Mouse (Mus musculus): ENCODE measurements around the gene Ssx9. TPM values are rescaled to one million over a fixed set of nuclear protein-coding genes. Genes with fewer than 3 reads are reported as not detected.
"Not testable (repeated sequence)": the region's sequence is repeated elsewhere in the genome, so short reads cannot be mapped to it uniquely, and the experiment has no call there.

Gene Ssx9
- not detected in 2 replicates for polyA plus RNA-seq (2015; fragmentation: Nextera tagmentation; extraction: Ambion mirVana)

DNA sequence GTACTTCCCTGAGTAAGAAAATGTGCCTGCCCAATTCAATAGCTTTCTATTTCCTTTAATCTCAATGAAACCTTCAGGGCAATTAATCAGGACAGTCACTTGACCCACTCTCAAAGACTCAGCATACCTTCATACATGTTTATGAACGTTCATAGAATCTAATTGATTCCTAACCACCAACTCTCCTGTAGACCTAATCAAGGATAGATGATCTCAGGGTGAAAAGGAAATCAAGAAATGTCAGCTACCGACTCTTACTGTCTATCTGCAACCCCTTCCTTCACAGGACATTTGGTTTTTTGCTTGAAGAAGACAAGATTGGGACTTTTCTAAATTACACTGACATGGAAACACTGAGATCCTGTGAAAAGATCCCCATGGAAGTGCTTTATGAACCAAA is at the start of gene Ssx9:
Ssx9 (plus strand) TSS at position 301 of the 400 bp plus-strand sequence.
- H3K27me3 ChIP-seq (ENCODE audit: control insufficient read depth, insufficient read depth, low read length); H3K9ac ChIP-seq (ENCODE audit: low read length); H3K4me1 ChIP-seq (replicated peaks; ENCODE audit: control insufficient read depth, insufficient read depth); H3K27ac ChIP-seq (replicated peaks); H3K36me3 ChIP-seq (ENCODE audit: control insufficient read depth, insufficient read depth, low read length); ATAC-seq (ENCODE audit: low FRiP score, low TSS enrichment); H3K4me3 ChIP-seq (ENCODE audit: low read depth, low read length); H3K4me2 ChIP-seq (replicated peaks; ENCODE audit: low read depth); DNase-seq (ENCODE audit: low spot score); H3K9me3 ChIP-seq (ENCODE audit: control insufficient read depth, low read length): not testable (repeated sequence)
- WGBS = 67% methylated on average over 2 of the region's 2 CpGs

DNA sequence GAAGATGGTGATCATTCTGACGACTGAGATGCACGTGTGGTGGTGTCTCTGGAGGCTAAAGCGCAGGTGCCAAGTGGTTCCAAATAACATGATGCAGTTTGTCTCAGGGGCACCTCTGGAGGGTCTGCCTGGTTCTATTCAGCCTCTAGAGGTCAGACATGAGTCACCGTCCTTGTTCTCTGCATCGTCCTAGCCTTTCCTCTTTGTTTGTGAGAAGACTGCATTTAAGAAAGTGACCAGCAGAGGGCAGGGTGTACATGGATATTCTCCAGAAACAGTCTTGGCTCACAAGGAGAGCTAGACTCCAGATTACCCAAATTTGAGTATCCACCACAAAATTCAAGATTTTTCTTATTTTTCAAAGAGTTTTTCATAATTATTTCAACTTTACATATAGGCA is 15.3 kb upstream of the Ssx9 start:
- Histone ChIP-seq H3K4me3 (ENCODE audit: low read depth, low read length) (no peak overlapping the region), H3K9me3 (ENCODE audit: control insufficient read depth, low read length) (no peaks in the 10 kb centered on the region), H3K27ac (replicated peaks) (no peak overlapping the region), H3K27me3 (ENCODE audit: control insufficient read depth, insufficient read depth, low read length) (no peaks in the 10 kb centered on the region), H3K36me3 (ENCODE audit: control insufficient read depth, insufficient read depth, low read length) (no peaks in the 10 kb centered on the region), H3K9ac (ENCODE audit: low read length) (no peak overlapping the region), H3K4me1 (replicated peaks; ENCODE audit: control insufficient read depth, insufficient read depth) (no peaks in the 10 kb centered on the region), H3K4me2 (replicated peaks; ENCODE audit: low read depth) (no peak overlapping the region)
- no peak for ATAC-seq (ENCODE audit: low FRiP score, low TSS enrichment)
- TF ChIP-seq EP300 (optimal IDR thresholded peaks at IDR 0.05) (no peak), CTCF (IDR thresholded peaks at IDR 0.05; ENCODE audit: low read depth) (peak; percentile 63)
- 40% methylated on average over 5 of the region's 5 CpGs for WGBS
- DNase-seq (ENCODE audit: low spot score) = peak; percentile 12

DNA sequence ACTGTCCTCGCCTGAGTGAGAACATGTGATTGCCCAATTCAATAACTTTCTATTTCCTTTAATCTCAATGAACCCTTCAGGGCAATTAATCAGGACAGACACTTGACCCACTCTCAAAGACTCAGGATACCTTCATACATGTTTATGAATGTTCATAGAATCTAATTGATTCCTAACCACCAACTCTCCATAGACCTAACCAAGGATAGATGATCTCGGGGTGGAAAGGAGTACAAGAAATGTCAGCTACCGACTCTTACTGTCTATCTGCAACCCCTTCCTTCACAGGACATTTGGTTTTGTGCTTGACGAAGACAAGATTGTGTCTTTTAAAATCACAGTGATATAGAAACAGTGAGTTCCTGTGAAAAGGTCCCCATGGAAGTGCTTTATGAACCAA is 55.2 kb downstream of the Ssx9 start, which contains the start of gene Ssxb5:
Ssxb5 (plus strand) TSS at position 301 of the 400 bp plus-strand sequence.
- WGBS = 82% methylated on average over 4 of the region's 4 CpGs

More for the DNA sequence above, 55.2 kb downstream of the Ssx9 start, which contains the start of gene Ssxb5:
- H3K4me1 ChIP-seq (replicated peaks; ENCODE audit: control insufficient read depth, insufficient read depth); H3K4me3 ChIP-seq (ENCODE audit: low read depth, low read length); ATAC-seq (ENCODE audit: low FRiP score, low TSS enrichment); H3K4me2 ChIP-seq (replicated peaks; ENCODE audit: low read depth); H3K27ac ChIP-seq (replicated peaks); H3K9ac ChIP-seq (ENCODE audit: low read length); H3K9me3 ChIP-seq (ENCODE audit: control insufficient read depth, low read length); DNase-seq (ENCODE audit: low spot score); H3K36me3 ChIP-seq (ENCODE audit: control insufficient read depth, insufficient read depth, low read length); H3K27me3 ChIP-seq (ENCODE audit: control insufficient read depth, insufficient read depth, low read length): not testable (repeated sequence)

Other genes with a start within 250 kb of the Ssx9 start
- gene Gm14459, start 223.5 kb upstream of the Ssx9 start, polyA plus RNA-seq (2015; fragmentation: Nextera tagmentation; extraction: Ambion mirVana) = not detected in 2 replicates
- not detected in 2 replicates for gene Ssxb6, start 200.2 kb upstream of the Ssx9 start, polyA plus RNA-seq (2015; fragmentation: Nextera tagmentation; extraction: Ambion mirVana)
- gene Ssxb3, start 156.6 kb upstream of the Ssx9 start, polyA plus RNA-seq (2015; fragmentation: Nextera tagmentation; extraction: Ambion mirVana) = not detected in 2 replicates
- not detected in 2 replicates for gene Ssxb8, start 57.6 kb upstream of the Ssx9 start, polyA plus RNA-seq (2015; fragmentation: Nextera tagmentation; extraction: Ambion mirVana)
- gene Ssxb5, start 55.3 kb downstream of the Ssx9 start, polyA plus RNA-seq (2015; fragmentation: Nextera tagmentation; extraction: Ambion mirVana) = not detected in 2 replicates
- gene Gm6592, start 95.6 kb downstream of the Ssx9 start, polyA plus RNA-seq (2015; fragmentation: Nextera tagmentation; extraction: Ambion mirVana) = not detected in 2 replicates
- gene Gm5751, start 125.8 kb downstream of the Ssx9 start, polyA plus RNA-seq (2015; fragmentation: Nextera tagmentation; extraction: Ambion mirVana) = not detected in 2 replicates
- gene B630019K06Rik, start 143.9 kb downstream of the Ssx9 start, polyA plus RNA-seq (2015; fragmentation: Nextera tagmentation; extraction: Ambion mirVana) = 2.2 and 2.5 TPM in 2 replicates
- gene Fthl17b, start 214.5 kb downstream of the Ssx9 start, polyA plus RNA-seq (2015; fragmentation: Nextera tagmentation; extraction: Ambion mirVana) = not detected in 2 replicates
- gene Fthl17c, start 228.1 kb downstream of the Ssx9 start, polyA plus RNA-seq (2015; fragmentation: Nextera tagmentation; extraction: Ambion mirVana) = not detected in 2 replicates
- not detected in 2 replicates for gene Fthl17d, start 238.3 kb downstream of the Ssx9 start, polyA plus RNA-seq (2015; fragmentation: Nextera tagmentation; extraction: Ambion mirVana)

All from stomach, postnatal 0 days (tissue).